Mouse (Mus musculus) heart, embryonic 11.5 days (tissue): Measurements from ENCODE around the gene Igf2bp3. TPM values are rescaled to one million over a fixed set of nuclear protein-coding genes. Genes with fewer than 3 reads are reported as not detected.

Experiments
- ATAC-seq: fragments of 200-750 bp; cut with Nextera tagmentation; replicated peaks from 2 replicates; pipeline ENCODE4 v1.8.0; 2017; ENCODE audit warnings: moderate library complexity; ENCODE audit not compliant: insufficient number of reproducible peaks, low FRiP score, low TSS enrichment
- H3K27ac ChIP-seq: fragments of 300-500 bp; sonication (generic); 2 replicates; pipeline ENCODE4 v1.5.1; 2014; ENCODE audit warnings: mild to moderate bottlenecking, low read depth, low read length
- H3K27me3 ChIP-seq: fragments of 300-500 bp; sonication (generic); 2 replicates; pipeline ENCODE4 v1.6.1; 2014; ENCODE audit warnings: mild to moderate bottlenecking, low read length, mixed read lengths; ENCODE audit not compliant: control insufficient read depth, insufficient read depth
- H3K36me3 ChIP-seq: fragments of 300-500 bp; sonication (generic); 2 replicates; pipeline ENCODE4 v1.6.1; 2014; ENCODE audit warnings: mild to moderate bottlenecking, low read length, moderate library complexity, mixed read lengths; ENCODE audit not compliant: control insufficient read depth, insufficient read depth
- H3K4me1 ChIP-seq: fragments of 300-500 bp; sonication (generic); 2 replicates; pipeline ENCODE4 v1.6.1; 2014; ENCODE audit warnings: low read length; ENCODE audit not compliant: control insufficient read depth, insufficient read depth
- H3K4me2 ChIP-seq: fragments of 300-500 bp; sonication (generic); 2 replicates; pipeline ENCODE4 v1.6.1; 2014; ENCODE audit warnings: mild to moderate bottlenecking, moderate library complexity
- H3K4me3 ChIP-seq: fragments of 300-500 bp; sonication (generic); 2 replicates; pipeline ENCODE4 v1.5.1; 2014; ENCODE audit warnings: low read depth, low read length
- H3K9ac ChIP-seq: fragments of 300-500 bp; sonication (generic); 2 replicates; pipeline ENCODE4 v1.6.1; 2014; ENCODE audit warnings: mild to moderate bottlenecking, low read depth, low read length, moderate library complexity
- H3K9me3 ChIP-seq: fragments of 300-500 bp; sonication (generic); replicated peaks from 2 replicates; pipeline ENCODE4 v1.6.1; 2016; ENCODE audit warnings: low read length; ENCODE audit not compliant: control insufficient read depth
- WGBS: fragments of 180-500 bp; shearing (Covaris S2); extraction: QIAGEN DNeasy Blood & Tissue Kit; methylation state at CpG from one replicate; pipeline ENCODE4 v1.1.7; 2014; ENCODE audit not compliant: insufficient replicate concordance; 5-methylcytosine and 5-hydroxymethylcytosine counted together
- polyA plus RNA-seq: library from polyadenylated mRNA; unstranded; fragments of >200 nt; fragmentation: Nextera tagmentation; extraction: Ambion mirVana; gene quantifications from 2 replicates; pipeline ENCODE4 v1.2.1, GENCODE M21; 2014

Gene Igf2bp3
- polyA plus RNA-seq, 1 experiment from 2014 or later = 74.4 TPM

- Histone ChIP-seq H3K36me3 (peaks cover 28% of the 10 kb centered on the region), H3K9me3 (no peaks in the 10 kb centered on the region), H3K4me1 (no peaks in the 10 kb centered on the region), H3K27me3 (no peaks in the 10 kb centered on the region), H3K4me2 (no peak overlapping the region), H3K27ac (no peak overlapping the region), H3K9ac (no peak overlapping the region), H3K4me3 (no peak overlapping the region)
- 98% methylated on average over 2 of the region's 2 CpGs for WGBS
- no peak for ATAC-seq
These were observed 36.4 kb upstream of the Igf2bp3 start for GRCm38 (mm10) chr6:49251199-49251598.

DNA sequence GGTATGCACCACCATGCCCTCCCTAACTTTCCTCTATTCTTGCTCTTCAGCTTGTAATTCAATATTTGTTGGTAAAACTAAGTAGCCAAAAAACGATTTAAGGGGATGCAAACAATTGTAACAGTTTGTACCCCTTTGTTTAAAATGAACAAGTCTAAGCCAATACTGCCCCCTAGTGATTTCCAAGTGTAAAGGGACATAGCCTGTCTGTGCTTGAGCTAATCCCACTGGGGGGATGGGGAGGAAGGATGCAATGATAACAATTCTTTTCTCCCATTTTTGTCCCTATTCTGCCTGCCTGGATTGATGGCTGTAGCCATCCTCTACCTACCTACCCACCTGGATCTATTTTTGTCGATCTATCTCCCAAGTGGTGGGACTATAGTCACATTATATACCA is 32.5 kb upstream of the Igf2bp3 start:
- no peak for ATAC-seq
- Histone ChIP-seq H3K4me2 (no peak overlapping the region), H3K36me3 (peaks cover 42% of the 10 kb centered on the region), H3K9ac (no peak overlapping the region), H3K27ac (no peak overlapping the region), H3K27me3 (no peaks in the 10 kb centered on the region), H3K9me3 (no peaks in the 10 kb centered on the region), H3K4me1 (no peaks in the 10 kb centered on the region), H3K4me3 (no peak overlapping the region)
- WGBS = 65% methylated on average over 2 of the region's 2 CpGs

DNA sequence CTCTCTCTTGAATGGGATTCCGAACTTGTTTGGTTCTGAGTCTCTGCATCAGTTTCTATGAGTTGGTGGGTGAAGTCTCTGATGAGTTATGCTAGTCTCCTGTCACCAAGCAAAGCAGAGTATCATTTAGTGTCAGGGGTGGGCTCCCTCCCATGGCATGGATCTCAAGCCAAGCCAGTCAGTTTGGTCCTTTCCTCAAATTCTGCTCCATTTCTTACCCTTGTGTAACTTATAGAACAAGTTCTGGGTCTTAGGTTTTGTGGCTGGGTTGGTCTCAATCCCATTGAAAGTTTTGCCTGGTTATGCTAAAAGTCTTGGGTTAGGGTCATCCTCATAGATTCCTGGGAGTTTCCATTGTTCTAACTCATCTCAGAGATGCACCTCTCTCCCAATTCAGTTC is 27.6 kb upstream of the Igf2bp3 start:
- Histone ChIP-seq H3K4me3 (no peak overlapping the region), H3K27ac (no peak overlapping the region), H3K4me2 (no peak overlapping the region), H3K9me3 (no peaks in the 10 kb centered on the region), H3K9ac (no peak overlapping the region), H3K27me3 (no peaks in the 10 kb centered on the region), H3K4me1 (no peaks in the 10 kb centered on the region), H3K36me3 (peaks cover 17% of the 10 kb centered on the region)
- ATAC-seq = no peak
- 81% methylated on average over 1 of the region's 1 CpGs for WGBS

- no peaks in the 10 kb centered on the region for H3K9me3 ChIP-seq
- no peak for ATAC-seq
- no peaks in the 10 kb centered on the region for H3K4me1 ChIP-seq
- peaks cover 17% of the 10 kb centered on the region for H3K36me3 ChIP-seq
- WGBS = 83% methylated on average over 1 of the region's 1 CpGs
- no peak overlapping the region for H3K9ac ChIP-seq
- no peak overlapping the region for H3K4me2 ChIP-seq
- H3K4me3 ChIP-seq = no peak overlapping the region
- H3K27ac ChIP-seq = no peak overlapping the region
- no peaks in the 10 kb centered on the region for H3K27me3 ChIP-seq
These were observed 26.8 kb upstream of the Igf2bp3 start for GRCm38 (mm10) chr6:49241562-49241961.

DNA sequence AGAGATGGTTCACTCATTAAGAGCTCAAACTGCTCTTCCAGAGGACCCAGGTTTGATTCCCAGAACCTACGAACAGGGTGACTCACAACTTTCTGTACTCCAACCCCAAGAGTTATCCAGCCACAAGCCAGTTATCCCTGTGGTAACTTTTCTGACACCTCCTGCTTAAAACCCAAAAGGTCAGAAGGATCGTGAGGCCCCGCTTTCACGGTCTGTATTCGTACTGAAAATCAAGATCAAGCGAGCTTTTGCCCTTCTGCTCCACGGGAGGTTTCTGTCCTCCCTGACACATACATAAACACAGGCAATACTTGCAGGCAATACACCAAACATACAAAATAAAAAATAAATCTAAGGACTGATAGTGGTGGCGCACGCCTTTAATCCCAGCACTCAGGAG is 21.6 kb upstream of the Igf2bp3 start:
- Histone ChIP-seq H3K4me3 (no peak overlapping the region), H3K9me3 (no peaks in the 10 kb centered on the region), H3K4me2 (no peak overlapping the region), H3K4me1 (no peaks in the 10 kb centered on the region), H3K27ac (no peak overlapping the region), H3K36me3 (no peaks in the 10 kb centered on the region), H3K27me3 (no peaks in the 10 kb centered on the region), H3K9ac (no peak overlapping the region)
- peak; percentile 100 for ATAC-seq
- WGBS = 50% methylated on average over 9 of the region's 9 CpGs

DNA sequence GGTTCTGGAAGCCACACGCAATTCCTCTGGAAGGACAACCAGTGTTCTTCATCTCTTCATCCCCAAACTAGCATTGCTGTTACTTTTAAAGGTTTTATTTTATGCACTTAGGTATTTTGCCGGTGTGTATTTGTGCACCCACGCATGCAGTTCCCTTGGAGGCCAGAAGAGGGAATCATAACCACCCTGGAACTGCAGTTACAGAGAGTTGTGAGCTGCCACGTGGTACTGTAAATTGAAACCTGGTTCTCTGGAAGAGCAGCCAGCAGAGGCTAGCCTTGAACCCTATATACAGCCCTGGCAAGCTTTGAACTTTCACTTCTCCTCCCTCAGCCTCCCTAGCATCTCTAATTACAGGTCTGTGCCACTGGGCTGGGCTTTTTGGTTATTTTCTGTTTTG is 18.6 kb upstream of the Igf2bp3 start:
- ATAC-seq = no peak
- Histone ChIP-seq H3K4me1 (peaks cover 3% of the 10 kb centered on the region; the same call in 1 of the 2 replicates), H3K4me3 (no peak overlapping the region), H3K27me3 (no peaks in the 10 kb centered on the region), H3K9me3 (no peaks in the 10 kb centered on the region), H3K27ac (no peak overlapping the region), H3K36me3 (no peaks in the 10 kb centered on the region), H3K9ac (no peak overlapping the region), H3K4me2 (no peak overlapping the region)
- WGBS = 60% methylated on average over 4 of the region's 4 CpGs

DNA sequence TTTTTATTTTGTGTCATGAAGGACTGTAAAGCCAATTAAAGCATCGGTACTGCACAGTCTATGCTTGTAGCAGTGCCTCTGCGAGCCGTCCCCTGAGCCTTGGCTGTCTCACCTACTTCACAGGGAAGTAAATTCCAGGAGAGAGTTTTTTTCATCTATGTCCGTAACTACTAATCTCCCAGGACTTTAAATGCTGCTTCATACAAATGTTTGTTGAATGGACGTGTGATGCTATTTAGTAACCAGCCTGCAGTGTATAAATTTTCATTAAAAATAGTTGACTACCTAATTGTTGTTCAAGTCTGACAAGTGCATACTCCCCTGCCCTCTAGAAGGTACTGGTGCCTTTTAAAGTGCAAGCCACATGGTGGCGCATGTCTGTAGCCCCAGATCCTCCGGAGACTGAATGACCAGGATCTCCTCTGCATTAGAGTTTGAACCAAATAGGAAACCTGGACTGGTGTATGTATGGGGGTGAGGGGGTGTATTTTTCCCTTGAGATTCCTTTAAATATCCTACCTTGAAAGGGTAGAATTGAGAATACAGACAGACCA is 13.4 kb upstream of the Igf2bp3 start:
- WGBS = 13% methylated on average over 7 of the region's 7 CpGs
- H3K9me3 ChIP-seq = no peaks in the 10 kb centered on the region
- peak overlapping the region; percentile 4; the same call in 1 of the 2 replicates for H3K4me2 ChIP-seq
- H3K4me1 ChIP-seq = peaks cover 3% of the 10 kb centered on the region; the same call in 1 of the 2 replicates
- no peaks in the 10 kb centered on the region for H3K36me3 ChIP-seq
- H3K27ac ChIP-seq = no peak overlapping the region
- no peak overlapping the region for H3K9ac ChIP-seq
- no peak for ATAC-seq
- H3K4me3 ChIP-seq = no peak overlapping the region
- H3K27me3 ChIP-seq = no peaks in the 10 kb centered on the region

GRCm38 (mm10) chr6:49227184-49227735 is 12.5 kb upstream of the Igf2bp3 start:
- no peaks in the 10 kb centered on the region for H3K27me3 ChIP-seq
- H3K4me2 ChIP-seq = peak overlapping the region; percentile 20
- ATAC-seq = no peak
- no peak overlapping the region for H3K27ac ChIP-seq
- WGBS = 9% methylated on average over 15 of the region's 15 CpGs
- no peaks in the 10 kb centered on the region for H3K9me3 ChIP-seq
- no peaks in the 10 kb centered on the region for H3K36me3 ChIP-seq
- H3K4me1 ChIP-seq = peaks cover 3% of the 10 kb centered on the region; the same call in 1 of the 2 replicates
- no peak overlapping the region for H3K9ac ChIP-seq
- H3K4me3 ChIP-seq = no peak overlapping the region

- Histone ChIP-seq H3K9me3 (no peaks in the 10 kb centered on the region), H3K9ac (no peak overlapping the region), H3K4me2 (no peak overlapping the region), H3K27me3 (no peaks in the 10 kb centered on the region), H3K27ac (no peak overlapping the region), H3K4me3 (no peak overlapping the region), H3K36me3 (no peaks in the 10 kb centered on the region), H3K4me1 (peaks cover 7% of the 10 kb centered on the region)
- no peak for ATAC-seq
- 82% methylated on average over 3 of the region's 3 CpGs for WGBS
These were observed 11.0 kb upstream of the Igf2bp3 start for GRCm38 (mm10) chr6:49225728-49226123.
